Mouse (Mus musculus): Measurements from ENCODE around the gene Inhbe.

DNA sequence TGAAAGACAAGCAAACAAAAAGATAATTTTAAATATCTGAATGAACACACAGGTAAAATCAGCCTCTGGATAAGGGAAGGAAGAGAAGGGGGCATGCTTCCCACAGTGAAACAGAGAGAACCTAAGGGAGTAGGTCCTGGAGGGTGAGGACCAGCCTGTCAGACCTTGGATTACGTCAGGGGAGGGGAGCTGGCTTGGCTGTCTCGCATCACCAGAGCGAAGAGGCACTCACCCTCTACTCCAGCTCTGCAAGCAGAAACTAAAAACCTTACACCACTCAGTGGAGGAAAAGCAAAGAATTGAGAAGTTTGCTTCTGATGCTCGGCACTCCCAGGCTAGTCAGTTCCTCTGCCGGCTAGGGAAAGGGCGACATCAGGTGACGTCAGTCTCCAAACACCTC, 34.2 kb downstream of the Inhbe start:
- no peak for TF ChIP-seq GATA1 (IDR thresholded peaks at IDR 0.05; ENCODE audit: borderline replicate concordance, low read length)
- TF ChIP-seq FLI1 (IDR thresholded peaks at IDR 0.05; ENCODE audit: low read length): no peak

Data from megakaryocyte, embryonic 14.5 days (primary cell).